Mouse (Mus musculus): ENCODE results near the gene Simc1.

DNA sequence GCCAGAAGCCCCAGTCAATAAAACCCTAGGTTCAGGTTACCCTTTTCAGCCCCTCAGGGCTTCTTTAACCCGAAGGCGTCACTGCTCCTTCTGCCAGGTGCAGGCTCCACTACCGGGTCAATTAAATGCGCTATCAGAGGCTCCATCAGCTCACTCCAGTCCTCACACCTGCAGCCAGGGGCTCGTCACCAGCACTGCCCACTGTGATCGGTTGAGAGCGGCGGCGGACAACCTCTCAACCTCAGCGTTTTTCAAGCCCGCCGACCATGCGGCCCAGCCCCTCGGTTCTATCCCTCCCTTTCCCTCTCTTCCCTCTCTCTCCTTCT lies 338 bp upstream of the Simc1 start:
- TF ChIP-seq CTCF (IDR thresholded peaks at IDR 0.05; ENCODE audit: extremely low read depth, insufficient read depth, low read length): no peak
- no peak for TF ChIP-seq POLR2A (IDR thresholded peaks at IDR 0.05; ENCODE audit: extremely low read depth, insufficient read depth, low read length)
